Mouse (Mus musculus) heart, postnatal 10 days (tissue): ENCODE results near the gene Twist2. TPM values are rescaled to one million over a fixed set of nuclear protein-coding genes. Genes with fewer than 3 reads are reported as not detected.
A peak's percentile ranks its signal among the peaks of the same experiment; 100 is the strongest.

Experiments used
- DNase-seq, 2 experiments: peaks; one replicate each; pipeline ENCODE4 v3.0.0; 2021
- intact Hi-C: fragments of 180-260 bp; cut with DNase I; formaldehyde crosslinking; loops from one replicate; pipeline ENCODE4 v1.15.1; 2025
- total RNA-seq, 2 experiments: library from RNA; stranded (reverse); gene quantifications; 2 replicates each; pipeline ENCODE4 v1.2.3; 2021

Gene Twist2
- total RNA-seq, 2 experiments from 2014 or later, result 3.7 to 5.5 TPM

DNA sequence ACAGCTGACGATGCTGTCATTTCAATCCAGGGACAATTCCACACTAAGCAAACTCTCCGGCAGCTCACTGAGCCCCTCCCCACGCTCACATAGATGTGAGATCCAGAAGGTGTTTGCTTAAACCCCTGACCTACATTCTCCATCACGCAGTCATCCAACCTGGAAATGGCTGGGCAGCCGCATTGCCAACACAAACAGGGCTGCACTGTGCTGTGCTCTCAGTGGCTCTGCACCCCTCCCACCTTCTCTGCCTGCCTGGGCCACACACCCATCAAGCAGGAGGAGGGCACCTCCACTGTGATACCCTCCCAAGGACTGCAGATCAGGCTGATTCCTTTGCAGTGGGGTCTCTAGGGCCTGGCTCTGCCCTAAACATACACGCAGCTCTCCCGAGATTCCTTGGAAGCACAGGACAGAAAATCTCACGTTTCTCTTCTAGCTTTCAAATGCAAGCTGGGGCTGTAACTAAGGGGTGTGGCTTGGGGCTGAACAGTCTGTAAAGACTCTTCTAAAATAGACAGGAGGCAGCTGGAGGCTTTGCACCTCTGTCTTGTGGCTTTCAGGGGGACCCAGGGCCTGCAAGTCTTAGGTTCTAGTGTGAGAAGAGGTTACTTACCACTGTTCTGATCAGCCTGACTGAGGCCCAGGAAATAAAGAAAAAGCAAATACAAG is 71.3 kb downstream of the Twist2 start:
- intact Hi-C loops, result loop anchor here (5.0 to 10.0 kb wide), 2 partner anchors 268 to 300 kb away; no protein-coding TSS in a partner anchor
- DNase-seq, result no peak

DNA sequence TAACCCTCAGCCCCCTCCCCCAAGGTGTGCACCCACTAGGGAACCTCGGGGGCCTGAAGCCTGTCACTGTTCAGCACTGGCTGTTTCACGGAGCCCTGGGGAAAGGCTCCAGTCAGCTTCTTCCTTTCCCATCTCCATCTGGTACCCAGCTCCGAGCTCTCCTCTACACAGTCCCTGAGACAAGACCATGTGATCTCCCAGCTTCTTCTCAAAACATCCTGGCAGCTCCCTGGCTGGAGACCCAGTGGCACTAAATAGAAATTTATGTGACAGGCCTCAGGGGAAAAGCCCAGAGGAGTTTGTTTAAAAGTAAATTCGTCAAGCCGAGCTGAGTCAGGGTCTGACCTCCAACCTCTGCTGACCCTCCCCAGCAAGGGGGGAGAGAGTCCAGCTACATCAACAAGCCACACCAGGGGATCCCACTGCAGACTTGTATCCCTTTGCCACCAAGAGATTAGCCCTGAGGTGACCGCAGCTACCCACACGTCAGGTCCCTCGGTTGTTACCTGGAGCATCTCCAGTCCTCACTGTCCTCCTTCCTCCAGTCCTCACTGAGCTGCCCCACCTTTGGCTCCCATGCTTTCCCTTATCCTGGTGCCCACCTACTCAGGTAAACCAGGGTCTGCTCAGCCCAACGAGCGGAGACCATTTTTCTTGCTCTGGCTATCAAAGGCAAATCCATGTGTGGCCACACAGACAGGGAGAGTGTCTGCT is 72.5 kb downstream of the Twist2 start:
- DNase-seq, result no peak
- intact Hi-C loops, result loop anchor here (2.0 to 10.0 kb wide), 4 partner anchors 119 to 351 kb away; no protein-coding TSS in a partner anchor

DNA sequence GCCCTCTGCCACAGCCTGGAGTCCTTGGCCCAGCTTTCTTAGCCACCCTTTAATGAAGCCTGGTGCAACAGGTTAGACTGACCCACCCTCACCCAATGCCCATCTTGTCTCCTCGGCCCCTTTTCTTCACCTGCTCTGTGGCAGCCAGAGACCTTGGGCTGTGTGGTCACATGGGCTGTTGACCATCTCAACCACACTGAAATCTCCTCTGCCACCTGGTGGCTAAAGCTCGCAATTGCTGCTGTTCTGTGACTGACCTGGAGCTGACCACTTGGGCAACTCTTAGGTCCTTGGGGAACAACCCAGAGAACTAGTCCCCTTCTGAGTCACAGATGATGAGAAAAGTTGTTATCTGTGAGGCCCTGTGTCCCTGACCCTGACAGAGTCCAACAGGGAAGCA is 73.4 kb downstream of the Twist2 start:
- intact Hi-C loops, result loop anchor here (2.0 to 10.0 kb wide), 5 partner anchors 52 to 352 kb away; no protein-coding TSS in a partner anchor
- DNase-seq, result peak; percentile 81 to 89

DNA sequence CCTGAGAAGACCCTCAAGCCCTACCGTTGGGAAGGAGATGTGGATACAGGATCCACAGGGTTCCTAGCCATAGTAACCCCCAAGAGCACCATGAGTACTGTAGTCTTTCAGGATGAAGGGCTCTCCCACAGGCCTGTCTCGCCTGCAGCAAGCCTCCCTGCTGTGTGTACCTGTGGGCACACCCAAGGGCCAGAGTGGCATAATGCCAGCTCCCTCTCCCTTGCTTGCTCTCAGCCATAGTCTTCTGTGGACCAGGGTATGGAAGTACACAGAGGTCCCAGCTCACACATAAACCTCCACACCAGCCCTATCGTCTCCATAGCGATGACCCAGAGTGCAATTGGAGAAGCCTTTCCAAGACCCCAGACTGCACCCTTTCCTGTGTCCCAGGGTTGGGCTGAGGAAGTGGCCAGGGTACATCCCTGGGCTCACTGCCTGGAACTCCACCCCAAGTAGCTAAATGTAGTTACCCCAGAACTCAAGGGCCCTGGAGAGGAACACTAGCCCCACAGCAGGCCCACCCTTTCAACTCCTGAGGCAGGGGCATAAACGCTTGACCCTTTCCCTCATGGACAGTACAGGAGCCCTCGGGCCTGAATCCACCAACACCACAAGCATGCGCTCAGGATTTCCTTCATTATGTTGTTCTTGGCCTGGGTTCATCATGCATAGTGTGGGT is 73.9 kb downstream of the Twist2 start:
- intact Hi-C loops, result loop anchor here (2.0 to 10.0 kb wide), 4 partner anchors 53 to 352 kb away; no protein-coding TSS in a partner anchor
- no peak for DNase-seq

DNA sequence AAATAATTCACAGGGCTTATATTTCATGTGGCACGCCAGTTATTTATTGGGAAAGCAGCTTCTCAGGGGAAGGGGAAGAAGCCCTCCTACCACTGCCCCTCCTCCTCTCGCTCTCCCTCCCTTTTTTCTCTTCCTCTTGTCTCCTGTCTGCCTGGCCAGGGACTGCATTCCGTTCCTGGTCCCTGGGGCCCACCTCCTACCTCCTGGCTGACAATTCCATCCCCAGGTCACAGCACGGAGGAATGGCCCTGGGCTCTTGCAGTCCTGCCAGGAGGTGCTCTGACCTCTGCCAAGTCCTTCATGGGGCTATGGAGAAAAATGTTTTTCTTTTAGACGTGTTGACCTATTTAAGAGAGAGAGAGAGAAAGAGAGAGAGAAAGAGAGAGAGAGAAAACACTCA is 77.4 kb downstream of the Twist2 start:
- intact Hi-C loops, result loop anchor here (5.0 to 10.0 kb wide), 2 partner anchors 56 to 274 kb away; no protein-coding TSS in a partner anchor
- no peak for DNase-seq

DNA sequence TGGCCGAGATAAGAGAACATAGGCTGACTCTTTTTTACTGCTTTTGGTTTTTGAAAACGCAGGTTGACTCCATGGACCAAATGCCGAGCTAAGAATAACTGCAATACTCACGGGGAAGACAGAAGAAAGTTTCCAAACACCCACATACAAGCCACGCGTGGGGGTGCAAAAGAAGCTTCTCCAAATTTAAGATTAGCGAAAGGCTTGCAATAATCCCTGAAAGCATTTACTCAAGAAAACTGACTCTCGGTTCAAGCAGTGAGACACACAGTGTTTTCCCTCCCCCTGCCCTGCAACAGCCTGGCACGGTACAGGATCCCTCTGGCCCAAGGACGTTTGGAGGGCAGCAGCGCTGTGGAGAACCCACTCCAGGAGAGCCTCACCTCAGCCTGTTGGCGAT is 78.9 kb downstream of the Twist2 start:
- intact Hi-C loops, result no loop called here
- DNase-seq, result peak in 1 of 2 experiments; percentile 20

DNA sequence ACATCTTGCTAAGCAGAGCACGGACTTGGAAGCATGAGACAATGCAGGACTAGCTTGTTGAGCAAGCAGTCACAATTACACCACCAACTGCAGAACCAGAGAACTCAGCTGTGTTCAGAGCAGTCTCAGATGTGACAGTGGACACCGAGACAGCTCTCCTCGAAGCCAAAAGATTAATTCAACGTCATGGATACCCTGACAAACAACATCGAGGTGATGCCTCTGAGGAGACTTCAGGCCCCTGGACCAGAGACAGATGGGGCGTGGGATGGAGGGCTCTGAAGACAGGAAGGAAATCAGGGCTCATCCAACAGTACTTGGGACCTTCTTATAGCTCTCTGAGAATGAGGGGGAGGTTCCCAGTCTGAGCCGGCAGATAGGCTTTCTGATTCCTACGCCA is 79.6 kb downstream of the Twist2 start:
- intact Hi-C loops, result no loop called here
- no peak for DNase-seq

DNA sequence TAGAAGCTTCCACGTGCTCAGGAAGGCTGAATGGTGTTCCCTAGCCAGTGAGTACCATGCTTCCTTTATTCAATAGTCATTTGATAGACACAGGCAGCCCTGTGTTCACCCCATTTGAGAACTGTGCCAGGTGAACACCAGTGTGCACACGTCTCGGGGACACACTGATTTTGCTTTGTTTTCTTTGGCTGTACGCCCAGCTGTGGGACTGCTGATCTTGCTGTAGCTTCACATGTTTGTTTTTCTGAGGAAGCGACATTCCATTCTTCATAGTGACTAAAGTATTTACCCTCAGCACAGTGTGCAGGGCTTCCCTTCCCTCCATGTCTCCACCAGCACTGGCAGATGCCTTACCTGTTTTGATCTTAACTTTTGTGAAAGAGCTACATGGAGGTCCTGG is 81.9 kb downstream of the Twist2 start:
- DNase-seq, result no peak
- intact Hi-C loops, result no loop called here

DNA sequence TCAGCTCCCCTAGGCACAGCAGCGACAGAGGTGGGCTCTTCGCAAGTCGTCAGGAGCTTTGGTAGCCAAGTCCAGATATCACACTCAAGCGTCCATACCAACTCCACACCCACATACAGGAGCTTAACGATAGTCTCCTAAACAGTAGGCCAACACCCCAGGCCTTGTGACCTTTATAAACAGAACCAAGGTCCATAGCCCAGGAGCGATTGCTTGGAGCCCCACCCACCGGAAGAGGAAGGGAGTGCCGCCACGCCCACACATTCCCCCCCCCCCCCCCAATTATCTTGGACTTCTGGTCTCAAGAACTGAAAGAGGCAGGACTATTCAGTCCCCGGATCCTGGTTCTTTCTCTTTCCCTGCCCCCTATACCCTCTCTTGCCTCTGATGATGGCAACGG is 92.3 kb downstream of the Twist2 start:
- no peak for DNase-seq
- intact Hi-C loops, result no loop called here

DNA sequence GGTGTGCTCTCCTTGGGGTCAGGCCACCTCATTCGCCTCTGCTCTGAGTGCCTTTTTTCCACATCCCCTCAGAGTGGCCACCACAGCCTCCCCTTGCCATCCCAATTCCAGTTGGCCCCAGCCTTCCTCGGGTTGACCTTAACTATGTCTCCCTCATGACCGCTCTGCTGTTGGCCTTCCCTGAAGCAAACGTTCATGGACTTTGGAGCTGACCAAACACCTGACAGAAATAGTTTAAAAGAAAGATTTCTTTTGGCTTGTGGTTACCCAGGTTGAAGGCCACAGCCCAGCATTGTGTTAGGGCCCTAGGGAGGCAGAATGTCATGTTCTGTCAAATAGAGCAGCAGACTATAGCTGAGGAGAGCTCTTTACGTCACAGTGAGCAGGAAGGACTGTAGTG is 93.0 kb downstream of the Twist2 start:
- no peak for DNase-seq

DNA sequence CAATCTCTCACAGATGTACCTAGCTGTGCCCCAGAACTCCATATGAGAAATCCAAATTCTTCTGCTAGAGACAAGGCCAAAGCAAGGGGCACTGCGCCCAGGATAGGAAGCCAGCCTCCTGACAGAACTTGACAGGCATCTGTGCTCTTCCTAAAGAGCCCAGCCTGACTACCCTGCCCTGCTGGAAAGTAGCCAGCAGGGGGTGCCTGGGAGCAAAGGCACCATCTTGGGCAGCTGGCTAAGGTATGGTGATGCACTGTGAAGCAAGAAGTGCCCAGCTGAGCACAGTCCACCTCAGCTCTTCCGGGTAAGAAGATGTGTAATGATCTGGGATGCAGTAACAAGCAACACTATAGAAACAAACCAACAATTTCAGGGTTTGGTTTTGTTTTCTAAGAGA is 95.8 kb downstream of the Twist2 start:
- intact Hi-C loops, result no loop called here
- DNase-seq, result no peak

More for the DNA sequence above, 93.0 kb downstream of the Twist2 start:
- intact Hi-C loops, result no loop called here
